Mouse (Mus musculus) cerebellum, adult 8-10 months (tissue): ENCODE results near the gene Zbtb49.

Experiments
- DNase-seq: peaks from one replicate; pipeline ENCODE4 v3.0.0; 2022

Zbtb49 gene

GRCm38 (mm10) chr5:38194946-38195345 lies 25.3 kb downstream of the Zbtb49 start:
- DNase-seq, result no peak

GRCm38 (mm10) chr5:38190907-38191306 lies 29.4 kb downstream of the Zbtb49 start:
- no peak for DNase-seq

GRCm38 (mm10) chr5:38187006-38187405 lies 33.3 kb downstream of the Zbtb49 start:
- no peak for DNase-seq

GRCm38 (mm10) chr5:38184688-38185285 lies 35.5 kb downstream of the Zbtb49 start:
- DNase-seq, result no peak

GRCm38 (mm10) chr5:38174256-38174912 lies 45.9 kb downstream of the Zbtb49 start:
- DNase-seq, result no peak

GRCm38 (mm10) chr5:38173766-38174165 lies 46.5 kb downstream of the Zbtb49 start:
- DNase-seq, result no peak

- DNase-seq, result no peak
These were observed 51.8 kb downstream of the Zbtb49 start for GRCm38 (mm10) chr5:38168497-38168896.

- no peak for DNase-seq
These were observed 60.4 kb downstream of the Zbtb49 start, which contains the start of gene Nsg1 for GRCm38 (mm10) chr5:38159634-38160413. Gene Nsg1, minus strand, starts transcription at chr5:38159907.

GRCm38 (mm10) chr5:38158947-38159633 lies 61.2 kb downstream of the Zbtb49 start:
- peak; percentile 85 for DNase-seq

- DNase-seq, result no peak
These were observed 61.7 kb downstream of the Zbtb49 start for GRCm38 (mm10) chr5:38158501-38158946.

- no peak for DNase-seq
These were observed 62.7 kb downstream of the Zbtb49 start for GRCm38 (mm10) chr5:38157481-38158020.

GRCm38 (mm10) chr5:38153636-38154035 lies 66.6 kb downstream of the Zbtb49 start:
- peak; percentile 59 for DNase-seq

- peak; percentile 51 for DNase-seq
These were observed 67.8 kb downstream of the Zbtb49 start for GRCm38 (mm10) chr5:38152201-38153108.

GRCm38 (mm10) chr5:38151264-38151663 lies 69.0 kb downstream of the Zbtb49 start:
- DNase-seq, result no peak

GRCm38 (mm10) chr5:38146524-38146923 lies 73.7 kb downstream of the Zbtb49 start:
- DNase-seq, result no peak

GRCm38 (mm10) chr5:38140893-38141292 lies 79.4 kb downstream of the Zbtb49 start:
- DNase-seq, result no peak
